Mouse (Mus musculus) erythroblast, embryonic 14.5 days (primary cell): ENCODE measurements around the gene Bach2.

Experiments used
- GATA1 ChIP-seq: IDR thresholded peaks from 2 replicates; pipeline ENCODE4 v1.6.1; 2012; ENCODE audit warnings: low read length, inconsistent platforms, mixed read lengths
- TAL1 ChIP-seq: IDR thresholded peaks from 3 replicates; pipeline ENCODE4 v1.6.1; 2012; ENCODE audit warnings: low read length, inconsistent platforms, mixed read lengths

DNA sequence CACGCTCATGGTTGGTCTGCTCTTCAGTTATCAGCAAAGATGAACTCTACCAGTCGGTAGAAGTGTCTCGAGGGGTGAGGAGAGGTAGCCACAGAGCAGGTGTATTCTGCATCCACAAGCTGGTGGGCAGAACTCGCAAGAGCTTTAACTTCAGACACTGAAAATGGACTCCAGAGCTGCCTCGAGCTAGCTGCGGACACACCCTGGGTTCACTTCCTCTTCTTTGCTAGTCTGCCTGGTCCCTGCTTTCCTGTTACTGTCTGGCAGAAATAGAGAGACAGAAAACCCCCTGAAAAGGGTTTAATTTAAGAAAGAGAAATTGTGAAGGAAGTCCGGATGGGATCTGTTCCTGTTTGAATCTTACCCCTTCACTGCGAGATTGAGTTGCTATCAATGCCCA lies 326.3 kb downstream of the Bach2 start:
- TF ChIP-seq GATA1 (no peak), TAL1 (no peak)
